Mouse (Mus musculus) spleen, postnatal 14 days (tissue): ENCODE data around the gene Cers5.
"Not testable (repeated sequence)": the region's sequence is repeated elsewhere in the genome, so short reads cannot be mapped to it uniquely, and the experiment has no call there.

Source experiments
- DNase-seq, 2 experiments: peaks; one replicate each; pipeline ENCODE4 v3.0.0; 2021 to 2022; ENCODE audit warnings: low spot score in 2 of 2

Cers5 gene

GRCm38 (mm10) chr15:99790464-99790863 is 17.8 kb upstream of the Cers5 start:
- no peak for DNase-seq

DNA sequence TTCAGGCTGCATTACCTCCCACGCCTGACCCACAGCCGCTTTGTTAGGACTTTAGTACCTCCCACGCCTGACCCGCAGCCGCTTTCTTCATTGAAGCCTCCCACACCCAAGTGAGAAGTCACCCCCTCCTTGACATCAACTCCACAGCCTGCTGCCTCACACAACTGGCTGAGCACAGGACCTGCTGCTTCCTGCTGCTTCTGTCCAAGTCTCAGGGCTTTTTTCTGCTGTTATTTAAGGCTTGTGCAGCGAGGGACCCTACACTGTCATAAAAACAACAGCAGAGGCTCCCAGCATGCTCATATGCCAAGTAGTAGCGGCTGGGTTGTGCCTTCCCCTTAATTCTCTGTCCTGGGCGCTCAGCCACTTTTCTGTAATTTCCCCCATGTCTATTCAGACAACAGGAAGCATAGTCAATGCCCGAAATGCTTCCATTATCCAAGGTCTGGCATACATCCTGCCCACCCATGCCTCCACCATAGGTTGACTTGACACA is 15.0 kb upstream of the Cers5 start:
- no peak for DNase-seq

- no peak for DNase-seq
Observed at GRCm38 (mm10) chr15:99778677-99779335, 6.1 kb upstream of the Cers5 start.

GRCm38 (mm10) chr15:99778148-99778547 is 5.5 kb upstream of the Cers5 start:
- no peak for DNase-seq

DNA sequence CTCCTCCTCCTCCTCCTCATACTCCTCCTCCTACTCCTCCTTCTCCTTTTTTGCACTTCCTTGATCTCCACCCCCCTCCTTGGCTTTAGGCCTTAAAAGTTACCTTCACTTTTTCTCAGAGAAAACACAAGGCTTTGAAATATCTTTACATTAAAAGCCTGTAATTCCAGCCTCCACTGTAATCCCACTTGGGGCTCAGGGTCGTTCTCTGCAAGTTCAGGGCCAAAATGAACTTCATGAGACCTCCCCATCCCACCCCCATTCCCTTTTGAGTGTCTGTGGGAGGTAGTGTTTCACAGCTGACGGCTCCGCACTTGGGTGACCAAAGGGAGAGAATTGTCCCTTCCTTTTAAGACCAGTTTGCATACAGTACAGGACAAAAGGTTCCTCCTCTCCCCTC is 240 bp upstream of the Cers5 start:
- DNase-seq = no peak

- DNase-seq = peak; percentile 65 to 70
Observed at GRCm38 (mm10) chr15:99772277-99772880, 306 bp downstream of the Cers5 start.

- peak in 1 of 2 experiments; percentile 12 for DNase-seq
Observed at GRCm38 (mm10) chr15:99771601-99772276, 946 bp downstream of the Cers5 start.

- DNase-seq = no peak
Observed at GRCm38 (mm10) chr15:99771004-99771500, 1.6 kb downstream of the Cers5 start.

- DNase-seq = no peak
Observed at GRCm38 (mm10) chr15:99768761-99769160, 3.9 kb downstream of the Cers5 start.

- DNase-seq = no peak
Observed at GRCm38 (mm10) chr15:99767467-99767866, 5.2 kb downstream of the Cers5 start.

DNA sequence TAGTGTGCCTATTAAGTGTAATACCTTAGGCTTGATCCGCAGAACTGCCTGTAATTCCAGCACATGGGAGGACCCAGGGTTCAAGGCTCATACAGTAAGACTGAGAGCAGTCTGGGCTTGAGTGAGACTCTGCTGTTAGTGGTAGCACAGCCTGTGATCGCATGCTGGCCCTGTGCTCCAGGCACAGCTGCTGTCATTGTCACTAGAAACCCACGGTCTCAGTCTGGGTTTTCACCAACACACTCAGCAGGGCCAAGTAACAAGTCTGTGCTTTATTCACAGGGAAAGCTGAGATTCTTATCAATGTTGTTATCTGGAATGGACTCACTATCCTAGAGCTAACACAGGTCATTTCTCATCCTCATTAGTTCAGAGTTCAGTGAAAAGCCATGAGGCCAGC is 18.5 kb downstream of the Cers5 start:
- DNase-seq = no peak

GRCm38 (mm10) chr15:99740229-99740628 is 32.5 kb downstream of the Cers5 start:
- no peak for DNase-seq

GRCm38 (mm10) chr15:99736675-99737074 is 36.0 kb downstream of the Cers5 start:
- no peak for DNase-seq

DNA sequence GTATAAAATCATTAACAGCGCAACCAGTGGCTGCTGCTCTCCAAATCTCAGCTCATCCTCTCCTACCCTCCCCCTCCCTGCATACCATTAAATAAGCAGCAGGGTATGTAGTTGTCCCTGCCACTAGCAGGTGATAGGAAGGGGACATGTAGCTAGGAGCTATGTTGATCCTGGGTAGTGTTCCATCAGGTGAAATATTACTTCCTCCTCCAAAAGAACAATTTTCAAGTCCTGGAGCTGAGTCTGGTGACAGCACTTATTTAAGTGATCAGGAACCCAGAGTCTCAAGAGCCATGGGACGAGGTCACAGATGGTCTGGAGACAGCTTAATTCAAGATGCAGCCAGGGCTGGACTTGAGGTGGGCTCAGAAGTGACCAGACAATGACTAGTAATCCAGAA is 37.1 kb downstream of the Cers5 start:
- DNase-seq = peak; percentile 100

- no peak for DNase-seq
Observed at GRCm38 (mm10) chr15:99733186-99733585, 39.5 kb downstream of the Cers5 start.

DNA sequence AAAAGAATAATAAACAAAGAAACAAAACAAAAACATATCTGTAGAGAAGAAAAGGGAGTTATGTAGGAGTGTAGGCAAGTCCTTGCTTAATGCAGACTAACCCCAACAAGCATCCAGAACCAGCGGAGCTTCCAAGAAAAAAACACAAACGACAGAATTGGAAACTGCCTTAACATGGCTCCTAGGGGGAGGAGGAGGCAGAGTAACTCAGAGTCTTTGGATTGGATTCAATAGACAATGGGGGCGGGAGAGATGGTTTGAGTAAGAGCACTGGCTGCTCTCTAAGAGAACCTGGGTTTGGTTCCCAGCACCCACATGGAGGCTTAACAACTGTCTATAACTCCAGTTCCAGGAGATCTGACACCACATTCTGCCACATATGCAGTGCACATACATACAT is 41.0 kb downstream of the Cers5 start:
- DNase-seq = no peak

GRCm38 (mm10) chr15:99731167-99731566 is 41.5 kb downstream of the Cers5 start:
- DNase-seq = no peak

DNA sequence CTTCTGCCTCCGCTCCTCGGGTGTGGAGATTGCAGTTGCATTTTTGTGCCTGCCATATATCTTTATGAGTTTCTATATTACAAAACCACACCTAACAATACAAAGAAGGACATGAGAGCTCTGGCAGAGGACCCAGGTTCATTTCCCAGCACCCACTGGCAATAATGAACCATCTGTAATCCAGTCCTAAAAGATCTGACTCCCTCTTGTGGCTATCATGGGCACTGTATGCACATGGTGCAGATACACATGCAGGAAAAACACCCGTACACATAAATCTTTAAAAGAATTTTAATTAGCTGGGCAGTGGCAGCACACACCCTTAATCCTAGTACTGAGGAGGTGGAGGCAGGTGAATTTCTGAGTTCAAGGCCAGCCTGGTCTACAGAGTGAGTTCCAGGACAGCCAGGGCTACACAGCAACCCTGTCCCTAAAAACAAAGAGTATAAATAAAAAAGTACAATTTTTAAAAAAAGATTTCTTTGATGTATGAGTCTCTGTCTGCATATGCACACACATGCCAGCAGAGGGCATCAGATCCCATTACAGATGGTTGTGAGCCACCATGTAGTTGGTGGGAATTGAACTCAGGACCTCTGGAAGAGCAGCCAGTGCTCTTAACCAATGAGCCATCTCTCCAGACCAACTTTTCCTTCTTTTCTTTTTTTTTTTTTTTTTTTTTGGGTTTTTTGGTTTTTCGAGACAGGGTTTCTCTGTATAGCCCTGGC is 43.5 kb downstream of the Cers5 start:
- DNase-seq = no peak

DNA sequence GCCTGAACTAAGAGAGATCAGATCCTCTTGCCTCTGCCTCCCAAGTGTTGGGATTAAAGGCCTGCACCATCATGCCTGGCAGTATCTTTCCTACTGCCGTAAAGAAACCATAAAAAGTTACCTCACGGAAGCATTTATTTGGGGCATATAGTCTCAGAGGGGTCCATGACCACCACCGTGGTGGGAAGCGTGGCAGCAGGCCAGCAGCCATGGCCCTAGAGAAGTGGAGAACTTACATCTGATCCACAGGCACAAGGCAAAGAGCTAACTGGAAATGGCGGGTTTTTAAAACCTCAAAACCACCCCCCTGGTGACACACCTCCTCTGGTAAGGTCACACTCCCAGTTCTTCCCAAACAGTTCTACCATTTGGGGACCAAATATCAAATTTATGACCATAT is 44.5 kb downstream of the Cers5 start:
- DNase-seq = no peak

DNA sequence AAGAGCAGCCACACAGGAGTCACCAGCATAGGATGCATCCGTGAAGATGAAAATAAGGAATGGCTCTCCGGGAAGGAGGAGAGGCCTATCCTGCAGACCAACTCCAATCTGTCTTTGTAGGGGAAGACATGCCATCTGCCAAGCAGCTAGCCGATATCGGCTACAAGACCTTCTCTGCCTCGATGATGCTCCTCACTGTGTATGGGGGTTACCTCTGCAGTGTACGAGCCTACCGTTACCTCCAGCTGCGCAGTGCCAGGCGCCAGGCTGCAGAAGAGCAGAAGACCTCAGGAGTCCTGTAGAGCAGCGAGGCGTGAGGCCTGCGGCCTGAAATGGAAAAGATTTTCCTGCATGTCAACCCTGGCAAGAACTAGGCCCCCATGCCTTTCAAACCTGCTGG is 45.2 kb downstream of the Cers5 start:
- DNase-seq = no peak

- not testable (repeated sequence) for DNase-seq
Observed at GRCm38 (mm10) chr15:99727039-99727438, 45.6 kb downstream of the Cers5 start.

GRCm38 (mm10) chr15:99726549-99726948 is 46.1 kb downstream of the Cers5 start:
- no peak for DNase-seq
